Mouse (Mus musculus): ENCODE data around the gene Ccdc125.

DNA sequence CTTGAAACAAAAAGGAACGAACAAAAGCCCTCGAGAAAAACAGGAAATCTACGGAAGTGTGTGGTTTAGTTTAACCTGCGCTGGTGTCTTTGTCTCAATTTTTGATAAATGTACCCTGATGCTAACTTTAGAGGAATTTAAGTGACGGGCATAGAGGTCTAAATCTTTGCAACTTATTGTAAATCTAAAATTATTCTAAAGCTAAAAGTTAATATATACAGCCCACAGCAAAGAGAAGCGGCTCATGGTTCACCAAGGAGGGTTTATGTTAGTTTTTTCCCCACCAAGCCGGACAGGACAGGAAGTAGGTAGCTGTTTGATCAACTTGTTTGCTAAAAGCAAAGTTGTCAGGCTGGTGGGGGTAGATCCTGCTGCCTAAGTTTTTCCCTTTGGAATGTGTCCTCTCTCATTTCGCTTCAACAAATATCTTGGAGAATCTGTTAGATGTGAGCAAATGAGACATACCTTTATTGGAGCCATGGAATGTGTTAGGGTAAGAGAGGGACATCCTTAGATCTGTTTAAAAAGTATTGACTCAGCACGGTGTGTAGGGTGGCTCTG is 744 bp downstream of the Ccdc125 start:
- TF ChIP-seq CTCF (IDR thresholded peaks at IDR 0.05; ENCODE audit: low read depth) (no peak), EP300 (IDR thresholded peaks at IDR 0.05; ENCODE audit: low read depth) (no peak)

All from liver, postnatal 0 days (tissue).